Mouse (Mus musculus): ENCODE results near the gene Mlxipl.

DNA sequence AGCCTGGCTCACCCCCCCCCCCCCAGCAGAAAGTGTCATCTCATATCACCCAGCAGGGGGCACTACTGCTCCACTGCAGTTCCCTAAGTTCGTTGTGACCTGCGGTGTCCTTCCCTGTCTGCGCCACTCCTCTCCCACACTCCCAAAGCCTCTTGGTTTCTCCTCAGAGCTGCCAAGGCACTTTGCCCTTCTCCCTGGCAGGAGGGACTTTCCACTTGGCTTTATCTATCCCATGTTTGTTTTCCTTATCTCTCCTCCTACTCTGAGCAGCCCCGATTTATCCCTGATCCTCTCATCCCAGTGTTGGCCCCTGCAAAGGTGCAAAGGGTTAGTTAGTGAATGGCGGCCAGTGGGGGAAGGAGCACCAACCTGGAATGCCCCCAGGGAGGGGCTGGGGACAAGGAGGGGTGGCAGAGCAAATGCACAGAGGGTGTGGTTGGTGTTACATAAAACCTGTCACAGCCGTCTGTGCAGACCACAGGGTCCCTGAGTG lies 28.9 kb downstream of the Mlxipl start:
- TF ChIP-seq EP300 (IDR thresholded peaks at IDR 0.05; ENCODE audit: low read depth) = no peak
- peak; percentile 92 for TF ChIP-seq CTCF (IDR thresholded peaks at IDR 0.05; ENCODE audit: low read depth)
